Mouse (Mus musculus): ENCODE results near the gene Shroom1. TPM values are rescaled to one million over a fixed set of nuclear protein-coding genes. Genes with fewer than 3 reads are reported as not detected.

The Shroom1 gene
- polyA plus RNA-seq, 2 experiments: 3.9 to 7.1 TPM

DNA sequence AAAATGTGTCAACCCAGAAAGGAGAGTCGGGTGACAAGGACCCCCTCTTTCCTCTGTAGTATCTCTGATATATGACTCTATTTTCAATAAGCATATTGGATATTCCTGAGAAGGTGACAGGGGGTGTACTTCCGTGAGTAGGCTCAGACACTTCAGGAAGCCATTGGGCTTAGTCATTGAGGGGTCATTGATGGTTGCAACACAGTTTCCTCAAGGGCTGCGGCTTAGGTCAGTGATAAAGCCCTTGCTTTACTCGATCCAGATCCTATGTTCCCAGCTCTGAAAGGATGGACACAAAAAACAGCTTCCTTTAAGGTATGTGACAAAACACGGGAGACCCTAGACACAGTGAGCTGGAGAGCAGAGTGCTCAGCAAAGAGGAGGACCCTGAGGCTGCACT lies 46.7 kb downstream of the Shroom1 start:
- H3K4me2 ChIP-seq (replicated peaks; ENCODE audit: low read depth, low read length, severe bottlenecking): no peak overlapping the region
- no peak overlapping the region for H3K27ac ChIP-seq (replicated peaks; ENCODE audit: low read depth, low read length)
- ATAC-seq (ENCODE audit: low FRiP score, low read depth) (no peak), DNase-seq (ENCODE audit: low spot score) (no peak)
- WGBS: 84% methylated on average over 5 of the region's 5 CpGs
- 0 out of 2 replicates have a peak, but pooled peaks cover 3% of the 10 kb centered on the region for H3K4me1 ChIP-seq (ENCODE audit: control insufficient read depth, insufficient read depth, low read length)
- H3K9me3 ChIP-seq (ENCODE audit: control insufficient read depth, low read length): no peaks in the 10 kb centered on the region
- TF ChIP-seq POLR2A (IDR thresholded peaks at IDR 0.05; ENCODE audit: borderline replicate concordance, extremely low read depth, insufficient read depth, insufficient read length): no peak
- H3K9ac ChIP-seq (ENCODE audit: low read depth, low read length, severe bottlenecking): no peak overlapping the region
- H3K27me3 ChIP-seq (ENCODE audit: control insufficient read depth, insufficient read depth, low read length): no peaks in the 10 kb centered on the region
- H3K4me3 ChIP-seq (replicated peaks; ENCODE audit: low read length): no peak overlapping the region
- H3K36me3 ChIP-seq (ENCODE audit: control insufficient read depth, insufficient read depth, low read length): no peaks in the 10 kb centered on the region

DNA sequence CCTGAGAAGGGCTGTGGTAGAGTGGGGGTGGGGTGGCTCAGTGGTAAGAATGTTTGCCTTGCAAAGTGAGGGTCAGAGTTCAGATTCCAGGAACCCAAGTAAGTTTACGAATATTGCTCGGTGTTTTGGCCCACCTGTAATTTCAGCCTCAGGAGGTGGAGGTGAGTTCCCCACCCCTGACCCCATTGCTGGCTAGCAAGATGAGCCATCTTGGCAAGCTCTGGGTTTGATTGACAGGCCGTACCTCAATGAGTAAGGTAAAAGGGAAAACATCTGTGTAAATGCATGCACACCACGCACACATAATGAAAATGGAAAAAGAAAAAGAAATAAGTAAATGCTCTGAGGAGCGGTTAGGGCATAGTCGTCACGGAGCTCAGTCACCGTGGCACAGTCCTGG lies 47.4 kb downstream of the Shroom1 start:
- 88% methylated on average over 8 of the region's 8 CpGs for WGBS
- Histone ChIP-seq H3K36me3 (ENCODE audit: control insufficient read depth, insufficient read depth, low read length) (no peaks in the 10 kb centered on the region), H3K27ac (replicated peaks; ENCODE audit: low read depth, low read length) (no peak overlapping the region)

DNA sequence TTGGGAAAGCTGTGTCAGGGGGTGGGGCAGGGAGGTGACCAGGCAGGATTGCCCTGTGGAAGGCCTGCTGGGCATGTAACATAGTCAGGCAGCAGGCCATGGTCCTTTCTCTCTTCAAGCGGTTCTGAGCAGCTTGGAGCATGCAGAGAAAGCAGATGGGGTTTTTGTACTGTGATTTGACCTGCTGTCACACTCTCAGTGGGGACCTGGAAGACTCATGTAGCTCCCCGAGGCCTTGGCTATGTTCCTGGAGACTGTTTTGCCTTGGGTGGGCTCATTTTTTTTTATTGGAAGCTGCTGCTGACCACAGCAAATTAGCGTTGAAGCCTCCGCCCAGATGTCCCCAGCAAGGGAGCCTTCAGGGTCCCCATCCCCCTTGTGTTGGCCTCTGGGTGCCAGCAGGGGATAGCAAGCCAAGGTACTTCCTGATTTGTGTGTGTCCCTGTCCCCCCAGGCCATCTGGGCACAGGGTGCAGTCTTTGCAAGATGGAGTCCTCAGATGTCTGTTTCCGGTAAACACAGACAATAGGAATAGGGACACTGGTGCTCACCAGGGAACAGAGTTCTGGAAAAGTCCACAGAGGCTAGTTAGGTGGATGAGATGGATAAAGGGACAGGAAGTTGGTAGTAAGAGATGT lies 48.1 kb downstream of the Shroom1 start:
- H3K27ac ChIP-seq (replicated peaks; ENCODE audit: low read depth, low read length): no peak overlapping the region
- no peak for ATAC-seq (ENCODE audit: low FRiP score, low read depth)

More for the DNA sequence above, 47.4 kb downstream of the Shroom1 start:
- H3K4me2 ChIP-seq (replicated peaks; ENCODE audit: low read depth, low read length, severe bottlenecking): no peak overlapping the region
- DNase-seq (ENCODE audit: low spot score) (no peak), ATAC-seq (ENCODE audit: low FRiP score, low read depth) (no peak)
- H3K4me1 ChIP-seq (ENCODE audit: control insufficient read depth, insufficient read depth, low read length): 0 out of 2 replicates have a peak, but pooled peaks cover 3% of the 10 kb centered on the region
- H3K9ac ChIP-seq (ENCODE audit: low read depth, low read length, severe bottlenecking): no peak overlapping the region
- H3K4me3 ChIP-seq (replicated peaks; ENCODE audit: low read length): no peak overlapping the region
- no peaks in the 10 kb centered on the region for H3K27me3 ChIP-seq (ENCODE audit: control insufficient read depth, insufficient read depth, low read length)
- TF ChIP-seq POLR2A (IDR thresholded peaks at IDR 0.05; ENCODE audit: borderline replicate concordance, extremely low read depth, insufficient read depth, insufficient read length): no peak
- no peaks in the 10 kb centered on the region for H3K9me3 ChIP-seq (ENCODE audit: control insufficient read depth, low read length)

DNA sequence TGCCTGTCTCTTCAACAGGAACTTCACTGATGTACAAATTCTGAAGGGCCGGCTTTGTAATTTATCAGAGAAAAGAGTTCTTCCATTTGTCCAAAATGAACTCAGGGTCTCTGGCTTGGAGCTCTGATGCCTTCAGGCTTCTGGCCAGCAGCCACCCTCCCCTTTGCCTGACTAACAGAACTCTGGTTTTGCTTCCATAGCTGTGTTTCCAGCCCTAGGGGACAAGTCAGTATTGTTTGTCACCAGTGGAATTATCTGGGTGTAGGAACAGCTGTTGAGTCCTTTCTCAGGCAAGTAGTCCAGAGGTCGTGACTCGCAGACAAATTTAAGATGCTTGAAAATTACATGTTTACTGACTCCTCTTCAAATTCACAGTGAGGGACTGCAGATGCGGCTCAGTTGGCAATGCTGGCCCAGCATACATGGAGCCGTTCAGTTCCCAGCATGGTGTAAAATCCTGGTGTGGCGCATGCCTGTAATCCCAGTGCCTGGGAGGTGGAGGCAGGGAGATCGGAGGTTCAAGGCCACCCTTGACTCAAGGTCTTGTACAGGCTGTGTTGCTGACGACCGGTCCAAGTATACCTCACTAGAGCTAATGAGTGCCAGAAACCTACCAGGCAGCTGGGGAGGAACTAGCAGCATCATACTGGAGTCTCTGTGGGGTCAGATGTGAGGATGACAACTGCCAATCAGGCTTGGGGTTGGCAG lies 50.2 kb downstream of the Shroom1 start:
- no peak overlapping the region for H3K4me3 ChIP-seq (replicated peaks; ENCODE audit: low read length)
- no peak overlapping the region for H3K4me2 ChIP-seq (replicated peaks; ENCODE audit: low read depth, low read length, severe bottlenecking)
- ATAC-seq (ENCODE audit: low FRiP score, low read depth) (no peak), DNase-seq (ENCODE audit: low spot score) (no peak)
- no peaks in the 10 kb centered on the region for H3K27me3 ChIP-seq (ENCODE audit: control insufficient read depth, insufficient read depth, low read length)
- H3K9ac ChIP-seq (ENCODE audit: low read depth, low read length, severe bottlenecking): no peak overlapping the region
- H3K36me3 ChIP-seq (ENCODE audit: control insufficient read depth, insufficient read depth, low read length): no peaks in the 10 kb centered on the region
- no peak for TF ChIP-seq POLR2A (IDR thresholded peaks at IDR 0.05; ENCODE audit: borderline replicate concordance, extremely low read depth, insufficient read depth, insufficient read length)
- H3K9me3 ChIP-seq (ENCODE audit: control insufficient read depth, low read length): no peaks in the 10 kb centered on the region
- no peaks in the 10 kb centered on the region for H3K4me1 ChIP-seq (ENCODE audit: control insufficient read depth, insufficient read depth, low read length)
- H3K27ac ChIP-seq (replicated peaks; ENCODE audit: low read depth, low read length): no peak overlapping the region
- 83% methylated on average over 9 of the region's 9 CpGs for WGBS

More for the DNA sequence above, 48.1 kb downstream of the Shroom1 start:
- no peak overlapping the region for H3K4me3 ChIP-seq (replicated peaks; ENCODE audit: low read length)
- DNase-seq (ENCODE audit: low spot score): no peak
- no peak overlapping the region for H3K4me2 ChIP-seq (replicated peaks; ENCODE audit: low read depth, low read length, severe bottlenecking)
- no peaks in the 10 kb centered on the region for H3K9me3 ChIP-seq (ENCODE audit: control insufficient read depth, low read length)
- no peaks in the 10 kb centered on the region for H3K36me3 ChIP-seq (ENCODE audit: control insufficient read depth, insufficient read depth, low read length)
- no peaks in the 10 kb centered on the region for H3K27me3 ChIP-seq (ENCODE audit: control insufficient read depth, insufficient read depth, low read length)
- no peak for TF ChIP-seq POLR2A (IDR thresholded peaks at IDR 0.05; ENCODE audit: borderline replicate concordance, extremely low read depth, insufficient read depth, insufficient read length)
- H3K4me1 ChIP-seq (ENCODE audit: control insufficient read depth, insufficient read depth, low read length): 0 out of 2 replicates have a peak, but pooled peaks cover 3% of the 10 kb centered on the region
- 38% methylated on average over 4 of the region's 5 CpGs for WGBS
- H3K9ac ChIP-seq (ENCODE audit: low read depth, low read length, severe bottlenecking): no peak overlapping the region

DNA sequence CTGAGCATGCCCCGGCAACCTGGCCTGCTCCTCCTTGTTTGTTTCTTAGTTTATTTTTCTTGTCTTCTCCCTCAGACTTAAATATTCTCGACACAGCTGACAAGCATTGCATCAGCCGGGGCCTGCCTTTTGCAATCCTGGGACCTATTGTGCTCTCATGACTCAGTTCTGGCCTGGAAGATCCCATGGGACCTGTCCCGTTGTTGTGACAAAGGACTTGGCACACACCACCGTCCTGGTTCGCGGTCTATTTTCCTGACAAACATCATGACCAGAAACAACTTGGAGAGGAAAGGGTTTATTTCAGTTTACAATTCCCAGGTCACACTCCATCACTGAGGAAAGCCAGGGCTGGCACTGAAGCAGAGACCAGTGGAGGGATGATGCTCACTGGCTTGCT lies 51.1 kb downstream of the Shroom1 start:
- Histone ChIP-seq H3K4me2 (replicated peaks; ENCODE audit: low read depth, low read length, severe bottlenecking) (no peak overlapping the region), H3K27me3 (ENCODE audit: control insufficient read depth, insufficient read depth, low read length) (no peaks in the 10 kb centered on the region), H3K9me3 (ENCODE audit: control insufficient read depth, low read length) (no peaks in the 10 kb centered on the region), H3K36me3 (ENCODE audit: control insufficient read depth, insufficient read depth, low read length) (no peaks in the 10 kb centered on the region), H3K9ac (ENCODE audit: low read depth, low read length, severe bottlenecking) (no peak overlapping the region), H3K4me1 (ENCODE audit: control insufficient read depth, insufficient read depth, low read length) (no peaks in the 10 kb centered on the region), H3K27ac (replicated peaks; ENCODE audit: low read depth, low read length) (no peak overlapping the region), H3K4me3 (replicated peaks; ENCODE audit: low read length) (no peak overlapping the region)
- ATAC-seq (ENCODE audit: low FRiP score, low read depth) (no peak), DNase-seq (ENCODE audit: low spot score) (no peak)
- no peak for TF ChIP-seq POLR2A (IDR thresholded peaks at IDR 0.05; ENCODE audit: borderline replicate concordance, extremely low read depth, insufficient read depth, insufficient read length)
- WGBS: 74% methylated on average over 7 of the region's 7 CpGs

Data from limb, embryonic 14.5 days (tissue).